Mouse (Mus musculus): ENCODE data around the gene Exoc3l4.

DNA sequence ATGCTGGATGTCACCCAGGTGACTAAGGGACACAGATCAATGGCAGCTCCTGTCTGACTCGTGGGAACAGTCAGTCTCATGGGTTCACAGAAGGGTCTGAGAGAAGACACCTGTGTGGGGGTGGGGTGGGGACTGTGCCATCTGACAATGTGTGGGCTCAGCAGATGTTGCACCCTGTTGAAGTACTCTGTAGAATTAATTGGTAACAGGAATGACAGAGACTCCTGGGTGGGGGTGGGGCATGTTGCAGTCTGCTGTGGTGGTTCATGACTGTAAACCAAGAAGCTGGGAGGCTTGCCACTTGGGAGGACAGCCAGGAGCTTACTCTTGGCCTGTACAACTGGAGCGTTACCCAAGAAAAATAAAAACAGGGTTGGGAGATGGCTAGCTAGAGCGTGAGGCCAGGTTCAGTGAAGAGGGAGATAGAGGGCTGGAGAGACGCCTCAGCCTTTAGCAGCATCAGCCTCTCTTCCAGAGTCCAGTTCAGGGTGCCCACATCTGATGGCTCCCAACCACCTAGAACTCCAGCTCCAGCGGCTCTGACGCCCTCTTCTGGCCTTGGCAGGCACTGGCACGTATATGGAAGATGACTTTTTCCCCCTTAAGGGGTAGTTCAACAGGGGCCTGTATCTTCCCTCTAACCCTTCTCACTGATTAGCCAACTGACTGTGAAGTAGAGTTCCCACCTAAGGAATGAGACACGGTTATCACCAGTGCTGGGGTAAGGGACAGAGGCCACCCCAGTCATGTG, 58.3 kb downstream of the Exoc3l4 start:
- TF ChIP-seq MAFK (IDR thresholded peaks at IDR 0.05; ENCODE audit: insufficient read depth, low read depth, low read length) (no peak), ZNF384 (IDR thresholded peaks at IDR 0.05; ENCODE audit: low read depth, low read length) (no peak), HCFC1 (IDR thresholded peaks at IDR 0.05; ENCODE audit: borderline replicate concordance, insufficient read depth, low read length) (no peak)

All from ES-E14 (cell line).